ENCODE assay signal across 8 mouse cellular contexts in the genomic region with DNA sequence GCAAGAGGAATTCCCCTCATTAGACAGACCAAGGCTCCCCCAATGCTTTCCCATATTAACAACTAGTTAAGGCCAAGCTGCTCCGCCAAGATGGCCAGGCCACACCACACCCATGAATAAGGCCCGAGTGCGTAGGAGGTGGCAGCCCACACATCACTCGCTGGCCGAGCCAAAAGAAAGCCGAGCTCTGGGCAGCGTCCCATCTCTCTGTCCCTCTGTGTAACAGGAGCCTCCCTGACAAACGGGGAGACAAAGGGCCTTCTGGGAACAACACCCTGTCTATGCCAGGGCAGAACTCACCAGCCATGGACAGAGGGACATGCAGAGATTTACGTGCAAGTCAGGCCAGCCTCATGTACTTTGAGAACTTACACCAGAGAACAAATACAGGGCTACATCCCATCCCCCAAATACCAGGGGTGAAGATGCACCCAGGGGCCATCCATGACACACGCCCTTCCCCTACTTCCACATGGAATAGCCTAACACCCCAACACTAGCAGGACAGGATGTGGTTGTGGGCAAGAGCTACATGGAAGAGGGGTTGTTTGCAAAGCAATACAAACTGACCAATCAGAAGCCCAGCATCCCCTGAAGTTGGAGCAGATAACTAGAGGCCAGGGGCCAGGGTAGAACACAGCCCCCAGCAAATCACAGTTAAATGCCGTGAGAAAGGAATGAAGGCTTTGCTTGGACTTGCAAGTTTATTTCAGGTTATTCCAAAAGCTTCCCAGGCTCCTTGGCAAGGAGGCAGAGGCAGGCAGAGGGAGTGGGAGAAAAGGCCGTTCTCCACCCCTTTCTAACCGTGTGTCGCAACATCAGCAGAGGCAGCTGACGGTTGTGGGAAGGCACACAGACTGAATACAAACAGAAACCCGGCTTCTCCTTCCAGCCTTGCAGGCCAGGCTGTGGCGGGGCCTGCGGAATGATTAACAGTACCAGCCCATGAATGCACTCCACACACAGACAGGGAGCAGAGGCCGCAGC. TPM values are rescaled to one million over a fixed set of nuclear protein-coding genes. Genes with fewer than 3 reads are reported as not detected.
DNase-seq lines count a peak whose midpoint lies in the region; ATAC-seq lines count a peak whose summit lies in the region.

No protein-coding gene starts in this region.

- no peaks in the 10 kb centered on the region for H3K27me3 ChIP-seq in embryonic facial prominence, embryonic 10.5 days (replicated peaks; ENCODE audit: low read depth, poor library complexity, severe bottlenecking)
- H3K27me3 ChIP-seq in heart, embryonic 13.5 days (replicated peaks): no peaks in the 10 kb centered on the region
- no peaks in the 10 kb centered on the region for H3K27me3 ChIP-seq in stomach, embryonic 16.5 days (ENCODE audit: control insufficient read depth, insufficient read depth, low read length)

- peak; percentile 7 to 14 for DNase-seq in spleen, adult 18-20 months
- DNase-seq in spleen, adult 12 weeks (ENCODE audit: low spot score): no peak
- no peak for DNase-seq in embryonic facial prominence, embryonic 10.5 days (ENCODE audit: low spot score)
- DNase-seq in kidney, postnatal 14 days: peak; percentile 80
- DNase-seq in lung, postnatal 10 days: peak; percentile 89

- ATAC-seq in heart, embryonic 13.5 days (ENCODE audit: extremely low read depth, insufficient number of reproducible peaks, low FRiP score, low TSS enrichment): no peak
- peak; percentile 57 for ATAC-seq in stomach, embryonic 16.5 days (ENCODE audit: insufficient read depth, low FRiP score)
- ATAC-seq in erythroid progenitor cell, adult 5-6 weeks (replicated peaks; ENCODE audit: low FRiP score, poor library complexity, severe bottlenecking): no peak

- 72% methylated on average over 19 of the region's 19 CpGs for WGBS in embryonic facial prominence, embryonic 10.5 days
- 61% methylated on average over 19 of the region's 19 CpGs for WGBS in heart, embryonic 13.5 days
- 39% methylated on average over 19 of the region's 19 CpGs for WGBS in stomach, embryonic 16.5 days

- no peak overlapping the region for H3K4me2 ChIP-seq in heart, embryonic 13.5 days
- H3K4me2 ChIP-seq in stomach, embryonic 16.5 days (ENCODE audit: low read depth, low read length): no peak overlapping the region

- no peaks in the 10 kb centered on the region for H3K36me3 ChIP-seq in embryonic facial prominence, embryonic 10.5 days (replicated peaks)
- H3K36me3 ChIP-seq in heart, embryonic 13.5 days: no peaks in the 10 kb centered on the region
- no peaks in the 10 kb centered on the region for H3K36me3 ChIP-seq in stomach, embryonic 16.5 days (ENCODE audit: control insufficient read depth, insufficient read depth, low read length)

- 0 out of 2 replicates have a peak overlapping the region, but pooled peaks have one; percentile 27 for H3K27ac ChIP-seq in embryonic facial prominence, embryonic 10.5 days (replicated peaks)
- peak overlapping the region; percentile 46; the same call in 1 of the 2 replicates for H3K27ac ChIP-seq in heart, embryonic 13.5 days (replicated peaks)
- H3K27ac ChIP-seq in stomach, embryonic 16.5 days (ENCODE audit: low read length): peak overlapping the region; percentile 79

- peaks cover 14% of the 10 kb centered on the region for H3K4me1 ChIP-seq in embryonic facial prominence, embryonic 10.5 days
- H3K4me1 ChIP-seq in heart, embryonic 13.5 days: peaks cover 56% of the 10 kb centered on the region
- peaks cover 33% of the 10 kb centered on the region for H3K4me1 ChIP-seq in stomach, embryonic 16.5 days (ENCODE audit: control insufficient read depth, insufficient read depth, low read length)

- H3K9me3 ChIP-seq in embryonic facial prominence, embryonic 10.5 days: no peaks in the 10 kb centered on the region
- H3K9me3 ChIP-seq in heart, embryonic 13.5 days: no peaks in the 10 kb centered on the region
- no peaks in the 10 kb centered on the region for H3K9me3 ChIP-seq in stomach, embryonic 16.5 days (replicated peaks; ENCODE audit: control insufficient read depth, low read length)

- no peak overlapping the region for H3K4me3 ChIP-seq in embryonic facial prominence, embryonic 10.5 days
- H3K4me3 ChIP-seq in heart, embryonic 13.5 days: no peak overlapping the region
- H3K4me3 ChIP-seq in stomach, embryonic 16.5 days (replicated peaks; ENCODE audit: low read length): no peak overlapping the region

- peak overlapping the region; percentile 14; the same call in 1 of the 2 replicates for H3K9ac ChIP-seq in heart, embryonic 13.5 days
- peak overlapping the region; percentile 44 for H3K9ac ChIP-seq in stomach, embryonic 16.5 days (ENCODE audit: low read length)

RNA-seq across cellular contexts. Expression of gene Afap1l2, which starts 30.8 kb away (rescaled TPM):
- 4.4 and 5.2 TPM in 2 replicates for polyA plus RNA-seq in embryonic facial prominence, embryonic 10.5 days (2016; fragmentation: Nextera tagmentation; extraction: Ambion mirVana)
- polyA plus RNA-seq in heart, embryonic 13.5 days (2015; fragmentation: Nextera tagmentation; extraction: Ambion mirVana): 1.6 and 1.7 TPM in 2 replicates
- 23.1 and 23.9 TPM in 2 replicates for polyA plus RNA-seq in stomach, embryonic 16.5 days (2015; fragmentation: Nextera tagmentation; extraction: Ambion mirVana)
- not detected in 2 replicates for total RNA-seq in erythroid progenitor cell, adult 5-6 weeks (2015; ENCODE audit: low replicate concordance)
- not detected in 2 replicates for total RNA-seq in erythroid progenitor cell, adult 5-6 weeks (2017; ENCODE audit: low replicate concordance)

Comparison
In these comparisons a context has a peak if more than half of its experiments do, and no peak if none do; other contexts are left out.
1. DNase-seq: peak in spleen, adult 18-20 months (2 of 2), kidney, postnatal 14 days (single experiment) and lung, postnatal 10 days (single experiment); none in spleen, adult 12 weeks (single experiment) and embryonic facial prominence, embryonic 10.5 days (single experiment).
2. H3K27ac ChIP-seq: peak in every context shown above with its lines; median percentile 79 in stomach, embryonic 16.5 days; 46 in heart, embryonic 13.5 days; 27 in embryonic facial prominence, embryonic 10.5 days.